Mouse (Mus musculus) embryonic facial prominence, embryonic 11.5 days (tissue): Measurements from ENCODE around the gene Flcn. TPM values are rescaled to one million over a fixed set of nuclear protein-coding genes. Genes with fewer than 3 reads are reported as not detected.

Experiments
- ATAC-seq: fragments of 200-750 bp; cut with Nextera tagmentation; replicated peaks from 2 replicates; pipeline ENCODE4 v1.8.0; 2017; ENCODE audit warnings: low read depth; ENCODE audit not compliant: insufficient number of reproducible peaks, low FRiP score, low TSS enrichment
- DNase-seq: peaks from one replicate; pipeline ENCODE4 v3.0.0-alpha.2; 2015; ENCODE audit warnings: low spot score
- H3K27ac ChIP-seq: fragments of 300-500 bp; sonication (generic); replicated peaks from 2 replicates; pipeline ENCODE4 v1.5.1; 2014; ENCODE audit warnings: mild to moderate bottlenecking, low read depth, low read length, control low read depth
- H3K27me3 ChIP-seq: fragments of 300-500 bp; sonication (generic); 2 replicates; pipeline ENCODE4 v1.6.1; 2014; ENCODE audit warnings: mild to moderate bottlenecking, low read length, moderate library complexity, mixed read lengths; ENCODE audit not compliant: control insufficient read depth, insufficient read depth
- H3K36me3 ChIP-seq: fragments of 300-500 bp; sonication (generic); replicated peaks from 2 replicates; pipeline ENCODE4 v1.6.1; 2014; ENCODE audit warnings: low read depth, mild to moderate bottlenecking, low read length, moderate library complexity, mixed read lengths; ENCODE audit not compliant: control insufficient read depth, insufficient read depth
- H3K4me1 ChIP-seq: fragments of 300-500 bp; sonication (generic); 2 replicates; pipeline ENCODE4 v1.6.1; 2014; ENCODE audit warnings: low read length, mixed read lengths; ENCODE audit not compliant: control insufficient read depth, insufficient read depth
- H3K4me2 ChIP-seq: fragments of 300-500 bp; sonication (generic); 2 replicates; pipeline ENCODE4 v1.6.1; 2014; ENCODE audit warnings: low read depth, mild to moderate bottlenecking, control low read depth, low read length, moderate library complexity
- H3K4me3 ChIP-seq: fragments of 300-500 bp; sonication (generic); 2 replicates; pipeline ENCODE4 v1.5.1; 2014; ENCODE audit warnings: low read depth, low read length, control low read depth
- H3K9ac ChIP-seq: fragments of 300-500 bp; sonication (generic); replicated peaks from 2 replicates; pipeline ENCODE4 v1.6.1; 2014; ENCODE audit warnings: mild to moderate bottlenecking, control low read depth, low read length
- H3K9me3 ChIP-seq: fragments of 300-500 bp; sonication (generic); replicated peaks from 2 replicates; pipeline ENCODE4 v1.6.1; 2016; ENCODE audit warnings: mild to moderate bottlenecking, low read length, inconsistent platforms, mixed read lengths; ENCODE audit not compliant: control insufficient read depth
- WGBS: fragments of 180-500 bp; shearing (Covaris S2); extraction: QIAGEN DNeasy Blood & Tissue Kit; methylation state at CpG from one replicate; pipeline ENCODE4 v1.1.7; 2014; 5-methylcytosine and 5-hydroxymethylcytosine counted together
- polyA plus RNA-seq: library from polyadenylated mRNA; unstranded; fragments of >200 nt; fragmentation: Nextera tagmentation; extraction: Ambion mirVana; gene quantifications from 2 replicates; pipeline ENCODE4 v1.2.1, GENCODE M21; 2014

Flcn gene
- polyA plus RNA-seq, 1 experiment from 2014 or later, result 23.9 TPM

DNA sequence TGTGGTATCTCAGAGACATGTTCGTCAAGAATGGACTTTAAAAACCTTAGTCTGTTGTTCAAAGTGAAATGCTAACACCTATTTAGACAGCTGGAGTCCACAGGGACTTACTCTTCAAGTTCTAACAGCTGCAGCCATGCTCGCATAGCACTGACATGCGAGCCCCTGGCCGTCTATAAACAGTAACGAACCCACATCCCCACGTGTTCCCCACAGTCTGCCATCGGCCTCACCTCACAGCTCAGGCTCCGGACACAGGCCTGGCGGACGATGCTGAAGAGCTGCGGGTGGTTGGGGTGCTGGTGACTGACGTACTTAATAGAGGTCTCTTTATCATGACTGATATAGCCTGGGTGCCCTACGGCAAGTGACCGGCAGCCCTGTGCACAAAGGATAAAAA, 6.3 kb downstream of the Flcn start:
- Histone ChIP-seq H3K27me3 (no peaks in the 10 kb centered on the region), H3K4me2 (no peak overlapping the region), H3K27ac (no peak overlapping the region), H3K9me3 (no peaks in the 10 kb centered on the region), H3K9ac (no peak overlapping the region), H3K4me3 (no peak overlapping the region), H3K4me1 (0 out of 2 replicates have a peak, but pooled peaks cover 2% of the 10 kb centered on the region), H3K36me3 (peaks cover 16% of the 10 kb centered on the region)
- DNase-seq (no peak), ATAC-seq (no peak)
- 82% methylated on average over 14 of the region's 14 CpGs for WGBS

- WGBS, result 96% methylated on average over 8 of the region's 8 CpGs
- DNase-seq, result no peak
- H3K27me3 ChIP-seq, result no peaks in the 10 kb centered on the region
- H3K9ac ChIP-seq, result no peak overlapping the region
- peaks cover 20% of the 10 kb centered on the region for H3K36me3 ChIP-seq
- ATAC-seq, result no peak
- no peaks in the 10 kb centered on the region for H3K9me3 ChIP-seq
- no peak overlapping the region for H3K4me2 ChIP-seq
- no peaks in the 10 kb centered on the region for H3K4me1 ChIP-seq
- no peak overlapping the region for H3K27ac ChIP-seq
- H3K4me3 ChIP-seq, result no peak overlapping the region
These were observed 7.9 kb downstream of the Flcn start for GRCm38 (mm10) chr11:59801881-59802280.

DNA sequence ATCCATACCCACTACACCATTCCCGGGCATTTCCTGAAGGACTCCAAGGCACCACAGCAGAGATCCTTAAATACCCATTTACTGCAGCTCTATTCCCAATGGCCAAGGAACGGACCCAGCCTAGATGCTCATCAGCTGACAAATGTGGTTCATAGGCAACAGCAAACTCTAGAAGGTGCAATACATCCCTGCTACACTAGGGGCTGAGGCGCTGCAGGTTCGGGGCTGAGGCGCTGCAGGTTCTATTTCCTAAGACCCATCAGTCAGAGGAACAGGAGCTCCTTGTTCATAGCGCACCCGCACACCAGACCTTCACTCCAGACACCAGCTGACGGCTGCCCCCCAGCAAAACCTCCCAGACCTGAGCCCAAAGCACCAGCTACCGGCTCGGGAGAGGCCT, 9.4 kb downstream of the Flcn start:
- no peak for ATAC-seq
- no peak for DNase-seq
- H3K36me3 ChIP-seq, result peaks cover 20% of the 10 kb centered on the region
- H3K27ac ChIP-seq, result no peak overlapping the region
- H3K4me1 ChIP-seq, result no peaks in the 10 kb centered on the region
- no peaks in the 10 kb centered on the region for H3K9me3 ChIP-seq
- no peaks in the 10 kb centered on the region for H3K27me3 ChIP-seq
- no peak overlapping the region for H3K4me2 ChIP-seq
- H3K9ac ChIP-seq, result no peak overlapping the region
- 93% methylated on average over 10 of the region's 10 CpGs for WGBS
- H3K4me3 ChIP-seq, result no peak overlapping the region

DNA sequence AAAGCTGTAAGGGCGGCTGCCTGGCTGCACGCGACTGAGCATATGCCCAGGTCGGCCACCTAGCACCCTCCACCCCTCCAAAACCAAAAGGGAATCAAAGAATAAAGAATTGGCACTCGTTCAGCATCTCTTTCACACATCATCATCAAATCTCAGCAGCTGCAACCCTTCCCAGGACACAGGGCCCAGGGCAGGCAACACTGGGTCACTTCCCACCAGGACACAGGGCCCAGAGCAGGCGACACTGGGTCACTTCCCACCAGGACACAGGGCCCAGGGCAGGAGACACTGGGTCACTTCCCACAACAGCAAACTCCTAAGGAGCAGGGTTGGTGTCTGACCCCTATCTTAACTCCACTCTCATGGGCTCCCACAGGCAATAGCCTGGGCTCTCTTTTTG, 16.4 kb downstream of the Flcn start:
- 91% methylated on average over 6 of the region's 6 CpGs for WGBS
- Histone ChIP-seq H3K4me3 (no peak overlapping the region), H3K4me1 (no peaks in the 10 kb centered on the region), H3K9ac (no peak overlapping the region), H3K4me2 (no peak overlapping the region), H3K27ac (no peak overlapping the region), H3K9me3 (no peaks in the 10 kb centered on the region), H3K36me3 (peaks cover 10% of the 10 kb centered on the region), H3K27me3 (no peaks in the 10 kb centered on the region)
- no peak for DNase-seq
- ATAC-seq, result no peak

- no peaks in the 10 kb centered on the region for H3K9me3 ChIP-seq
- H3K4me3 ChIP-seq, result no peak overlapping the region
- H3K4me1 ChIP-seq, result no peaks in the 10 kb centered on the region
- H3K27me3 ChIP-seq, result no peaks in the 10 kb centered on the region
- H3K9ac ChIP-seq, result no peak overlapping the region
- DNase-seq (no peak), ATAC-seq (no peak)
- no peak overlapping the region for H3K27ac ChIP-seq
- no peak overlapping the region for H3K4me2 ChIP-seq
- H3K36me3 ChIP-seq, result peaks cover 6% of the 10 kb centered on the region
- WGBS, result 95% methylated on average over 1 of the region's 1 CpGs
These were observed 20.5 kb downstream of the Flcn start for GRCm38 (mm10) chr11:59789311-59789710.

DNA sequence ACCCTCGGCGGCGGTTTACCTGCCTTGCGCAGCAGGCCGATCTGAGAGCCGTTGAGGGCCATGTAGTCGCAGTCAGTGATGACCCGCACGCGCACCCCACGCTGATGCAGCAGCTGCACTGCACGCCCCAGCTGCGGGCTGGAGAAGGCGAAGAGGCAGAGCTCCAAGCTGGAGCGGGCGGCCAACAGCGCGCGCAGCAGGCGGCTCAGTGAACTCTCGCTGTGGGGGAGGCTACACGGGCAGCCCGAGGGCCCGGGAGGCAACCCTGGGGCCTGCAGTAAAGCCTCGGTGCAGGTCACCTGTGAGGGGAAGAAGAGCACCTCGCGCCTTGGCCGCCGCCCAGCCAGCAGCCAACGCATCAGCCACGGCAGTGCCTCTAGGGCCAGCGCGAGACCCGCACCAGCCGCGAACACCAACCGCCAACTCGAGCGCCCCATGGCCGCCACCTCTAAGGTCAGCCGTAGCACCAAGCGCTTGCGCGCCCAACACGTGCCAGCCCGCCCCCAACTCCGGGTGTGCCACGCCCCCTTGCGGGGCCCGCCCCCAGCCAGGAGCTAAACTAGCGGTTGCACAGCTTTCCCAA, 22.5 kb downstream of the Flcn start, which contains the start of gene Pld6:
TSS of gene Pld6 (minus strand) at position 447 of the 583 bp plus-strand sequence.
- Histone ChIP-seq H3K9ac (peak within 1 kb of the TSS; percentile 57), H3K27ac (no peak within 1 kb of the TSS), H3K4me3 (peak within 1 kb of the TSS; percentile 43), H3K4me2 (peak within 1 kb of the TSS; percentile 90), H3K36me3 (peaks cover 4% of the 10 kb centered on the region), H3K27me3 (no peaks in the 10 kb centered on the region), H3K9me3 (no peaks in the 10 kb centered on the region), H3K4me1 (no peaks in the 10 kb centered on the region)
- peak; percentile 69; the same call in 1 of the 2 replicates for ATAC-seq
- DNase-seq, result peak; percentile 78
- WGBS, result under 1% methylated on average over 41 of the region's 51 CpGs

- H3K9me3 ChIP-seq, result no peaks in the 10 kb centered on the region
- peak overlapping the region; percentile 57 for H3K9ac ChIP-seq
- no peak overlapping the region for H3K27ac ChIP-seq
- 51% methylated on average over 15 of the region's 15 CpGs for WGBS
- no peaks in the 10 kb centered on the region for H3K4me1 ChIP-seq
- DNase-seq (no peak), ATAC-seq (no peak)
- H3K4me3 ChIP-seq, result peak overlapping the region; percentile 43
- no peaks in the 10 kb centered on the region; the same call in 1 of the 2 replicates for H3K36me3 ChIP-seq
- no peaks in the 10 kb centered on the region for H3K27me3 ChIP-seq
- peak overlapping the region; percentile 90 for H3K4me2 ChIP-seq
These were observed 23.2 kb downstream of the Flcn start for GRCm38 (mm10) chr11:59786444-59787198.

DNA sequence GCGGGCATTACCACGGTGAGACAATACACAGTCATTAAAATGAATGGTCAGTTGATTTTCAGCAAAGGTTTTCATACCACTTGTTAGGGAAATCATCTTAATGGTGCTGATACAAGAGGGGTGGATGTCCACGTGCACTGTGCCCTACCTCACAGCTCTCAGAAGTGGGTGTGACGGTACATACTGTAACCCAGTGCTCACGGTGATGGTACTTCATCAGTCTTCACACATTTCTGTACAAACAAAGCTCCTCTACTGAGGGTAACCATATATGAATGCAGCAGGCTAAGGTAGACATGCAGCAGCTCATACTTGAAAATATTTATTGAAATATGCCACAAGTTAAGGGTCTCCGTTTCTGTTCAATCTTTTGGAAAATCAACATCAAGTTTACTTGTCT, 26.2 kb downstream of the Flcn start:
- no peak overlapping the region for H3K27ac ChIP-seq
- no peak overlapping the region for H3K4me2 ChIP-seq
- H3K4me3 ChIP-seq, result no peak overlapping the region
- no peaks in the 10 kb centered on the region for H3K4me1 ChIP-seq
- H3K9ac ChIP-seq, result no peak overlapping the region
- DNase-seq (no peak), ATAC-seq (no peak)
- H3K36me3 ChIP-seq, result no peaks in the 10 kb centered on the region
- WGBS, result 90% methylated on average over 6 of the region's 6 CpGs
- no peaks in the 10 kb centered on the region for H3K27me3 ChIP-seq
- H3K9me3 ChIP-seq, result no peaks in the 10 kb centered on the region
